Mouse (Mus musculus) liver, embryonic 14 days (tissue): ENCODE measurements around the gene Ube2cbp. TPM values are rescaled to one million over a fixed set of nuclear protein-coding genes. Genes with fewer than 3 reads are reported as not detected.

Source experiments
- polyA plus RNA-seq: library from polyadenylated mRNA; depleted of rRNA; stranded (reverse); fragments of >200 nt; gene quantifications from 2 replicates; pipeline ENCODE4 v1.2.3, GENCODE M21; 2012; rRNA removed

The Ube2cbp gene
- 1.3 and 1.6 TPM in 2 replicates for polyA plus RNA-seq

GRCm38 (mm10) chr9:86464151-86465105 is at the start of gene Ube2cbp:
Ube2cbp (minus strand) TSS chr9:86464950.

DNA sequence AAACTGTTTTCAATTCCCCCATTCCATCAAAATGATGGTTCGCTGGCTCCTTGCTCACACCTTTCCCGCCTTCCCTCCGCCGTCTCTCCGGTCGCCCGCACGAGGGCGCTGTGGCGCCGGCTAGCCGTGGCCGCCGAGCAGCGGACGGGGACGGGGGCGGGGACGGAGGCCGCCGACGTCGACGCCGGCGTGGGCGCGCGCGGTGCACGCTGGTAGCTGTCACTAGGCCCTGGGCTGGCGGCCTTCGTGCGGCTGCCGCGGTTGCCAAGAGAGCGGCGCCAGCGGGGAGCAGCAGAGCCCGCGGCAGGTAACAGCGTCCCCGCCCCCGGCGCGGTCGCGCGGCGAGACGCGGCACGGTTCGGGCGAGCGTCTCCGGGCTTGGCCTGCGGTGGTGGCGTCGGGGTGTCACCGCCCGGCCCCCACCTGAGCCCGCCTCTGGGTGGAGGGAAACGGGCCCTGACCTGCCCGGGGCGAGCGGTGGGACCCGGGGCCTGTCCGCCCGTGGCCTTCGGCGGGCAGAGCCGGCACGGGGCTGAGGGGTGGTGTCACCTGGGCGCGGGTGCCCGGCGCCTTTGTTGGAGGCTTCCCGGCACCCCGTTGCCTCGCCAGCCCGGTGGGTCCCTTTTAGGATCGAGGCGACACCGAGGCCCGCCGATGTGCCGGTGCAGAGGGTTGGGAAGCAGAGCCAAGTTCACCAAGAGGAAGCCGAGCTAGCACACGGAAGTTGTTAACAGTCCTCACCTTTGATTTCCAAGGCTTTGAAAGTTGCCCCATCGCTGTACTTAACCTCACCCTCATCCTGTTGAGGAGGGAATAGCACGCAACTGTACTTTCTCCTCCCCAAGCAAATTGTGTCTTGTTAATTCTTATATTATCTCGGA is 2.5 kb upstream of the Ube2cbp start, which contains the start of gene Dop1a:
Gene Dop1a (plus strand): TSS at position 165 of the 881 bp plus-strand sequence.

Other genes with a start within 250 kb of the Ube2cbp start
- gene Dop1a, start 2.2 kb upstream of the Ube2cbp start, polyA plus RNA-seq: 4.5 and 5.3 TPM in 2 replicates
- gene Pgm3, start 106.9 kb upstream of the Ube2cbp start, polyA plus RNA-seq: 7.7 and 8.1 TPM in 2 replicates
- 0.38 and 0.39 TPM in 2 replicates for gene Rwdd2a, start 107.0 kb upstream of the Ube2cbp start, polyA plus RNA-seq
- gene Me1, start 231.0 kb upstream of the Ube2cbp start, polyA plus RNA-seq: 1.9 and 2.1 TPM in 2 replicates